9 mouse cellular contexts compared by ENCODE assay signal in genomic region chr7:128622266-128622961, GRCm38 (mm10). TPM values are rescaled to one million over a fixed set of nuclear protein-coding genes. Genes with fewer than 3 reads are reported as not detected.
DNase-seq lines count a peak whose midpoint lies in the region; ATAC-seq and TF ChIP-seq lines count a peak whose summit lies in the region.
"Had no signal": no experiment of that assay in that cellular context is flagged by ENCODE, and none has a peak within 500 bp of the region (broad histone marks: within the 10 kb centered on the region; RNA-seq: fewer than 3 reads in every experiment).

No protein-coding gene starts in this region.

- no peak overlapping the region for H3K9ac ChIP-seq in CH12.LX (ENCODE audit: insufficient read depth, low read depth)
- H3K9ac ChIP-seq in heart, embryonic 13.5 days: 0 out of 2 replicates have a peak overlapping the region, but pooled peaks have one; percentile 24
- H3K9ac ChIP-seq: liver, embryonic 14.5 days had no signal

- no peak for TF ChIP-seq RAD21 in CH12.LX (IDR thresholded peaks at IDR 0.05; ENCODE audit: low read depth, low read length)

- ATAC-seq in heart, embryonic 13.5 days (ENCODE audit: extremely low read depth, insufficient number of reproducible peaks, low FRiP score, low TSS enrichment): no peak; the same call in 1 of the 2 replicates

- H3K9me3 ChIP-seq in CH12.LX (replicated peaks; ENCODE audit: low read length): peaks cover 18% of the 10 kb centered on the region
- no peaks in the 10 kb centered on the region for H3K9me3 ChIP-seq in heart, embryonic 13.5 days
- no peaks in the 10 kb centered on the region for H3K9me3 ChIP-seq in midbrain, embryonic 10.5 days (replicated peaks)

- H3K79me2 ChIP-seq in CH12.LX (replicated peaks; ENCODE audit: control insufficient read depth, extremely low read depth, insufficient read depth, poor library complexity, severe bottlenecking): no peaks in the 10 kb centered on the region

- DNase-seq in layer of hippocampus, adult 18-20 months (ENCODE audit: low spot score in 2 of 2): peak; percentile 43 to 81
- DNase-seq in layer of hippocampus, postnatal 10 days (ENCODE audit: low spot score in 2 of 2): no peak
- DNase-seq in CH12.LX (ENCODE audit: extremely low read depth): peak; percentile 66
- DNase-seq in cerebellum, adult 2 months: peak; percentile 56 to 91
- peak; percentile 48 for DNase-seq in lung, postnatal 10 days
- no peak for DNase-seq in midbrain, embryonic 10.5 days (ENCODE audit: low spot score)
- no peak for DNase-seq in ovary, postnatal 36 days (ENCODE audit: low spot score)

- 33% methylated on average over 7 of the region's 7 CpGs for WGBS in cerebellum, adult 2 months
- WGBS in heart, embryonic 13.5 days: 47% methylated on average over 7 of the region's 7 CpGs
- WGBS in midbrain, embryonic 10.5 days: 67% methylated on average over 7 of the region's 7 CpGs

- H3K36me3 ChIP-seq in CH12.LX (replicated peaks in 1 of 2; ENCODE audit: control insufficient read depth in 1 of 2, insufficient read depth in 1 of 2, low read length in 1 of 2): peaks cover 0 to 2% of the 10 kb centered on the region in 2 experiments
- no peaks in the 10 kb centered on the region for H3K36me3 ChIP-seq in heart, embryonic 13.5 days
- no peaks in the 10 kb centered on the region for H3K36me3 ChIP-seq in midbrain, embryonic 10.5 days

- H3K27me3 ChIP-seq in CH12.LX (replicated peaks): no peaks in the 10 kb centered on the region
- H3K27me3 ChIP-seq in cerebellum, adult 2 months (ENCODE audit: control insufficient read depth, insufficient read depth, low read length): no peaks in the 10 kb centered on the region
- no peaks in the 10 kb centered on the region for H3K27me3 ChIP-seq in heart, embryonic 13.5 days (replicated peaks)
- no peaks in the 10 kb centered on the region for H3K27me3 ChIP-seq in midbrain, embryonic 10.5 days (ENCODE audit: low read depth, poor library complexity, severe bottlenecking)

- no peak for TF ChIP-seq CTCF in CH12.LX (conservative IDR thresholded peaks at IDR 0.05 in 1 of 2, IDR thresholded peaks at IDR 0.05 in 1 of 2; ENCODE audit: low read depth in 2 of 2, low read length in 2 of 2)
- no peak for TF ChIP-seq CTCF in cerebellum, adult 2 months (IDR thresholded peaks at IDR 0.05; ENCODE audit: borderline replicate concordance, insufficient read depth, low read depth, low read length)

- H3K4me2 ChIP-seq in CH12.LX (ENCODE audit: insufficient read depth, low read depth, poor library complexity, severe bottlenecking): no peak overlapping the region
- peak overlapping the region; percentile 34 for H3K4me2 ChIP-seq in heart, embryonic 13.5 days

- no peak; the same call in 1 of the 2 replicates for TF ChIP-seq EP300 in CH12.LX (IDR thresholded peaks at IDR 0.05; ENCODE audit: low read length)

- 0 out of 4 replicates have a peak, but pooled peaks cover 0 to 3% of the 10 kb centered on the region in 2 experiments for H3K4me1 ChIP-seq in CH12.LX (ENCODE audit: control insufficient read depth in 1 of 2, insufficient read depth in 2 of 2)
- H3K4me1 ChIP-seq in cerebellum, adult 2 months (ENCODE audit: control insufficient read depth, insufficient read depth, low read length): peaks cover 18% of the 10 kb centered on the region
- peaks cover 24% of the 10 kb centered on the region for H3K4me1 ChIP-seq in heart, embryonic 13.5 days
- H3K4me1 ChIP-seq in midbrain, embryonic 10.5 days: peaks cover 11% of the 10 kb centered on the region

- TF ChIP-seq POLR2A in CH12.LX (IDR thresholded peaks at IDR 0.05; ENCODE audit: low read depth, low read length): no peak
- no peak for TF ChIP-seq POLR2A in cerebellum, adult 2 months (IDR thresholded peaks at IDR 0.05; ENCODE audit: borderline replicate concordance, insufficient read depth, low read length)

- no peak overlapping the region for H3K4me3 ChIP-seq in CH12.LX (replicated peaks in 1 of 3; ENCODE audit: low read depth in 2 of 3, low read length in 2 of 3, poor library complexity in 1 of 3)
- H3K4me3 ChIP-seq in cerebellum, adult 2 months (replicated peaks; ENCODE audit: insufficient read depth, low read depth, low read length): no peak overlapping the region
- H3K4me3 ChIP-seq in heart, embryonic 13.5 days: no peak overlapping the region
- H3K4me3 ChIP-seq in midbrain, embryonic 10.5 days: no peak overlapping the region

- in situ Hi-C loops in CH12.LX (cut with MboI; ENCODE audit: low pct_ligation_motif_present, low pct_unique_long_range_greater_than_20kb, low sequenced_read_pairs): no loop called here

- H3K27ac ChIP-seq in CH12.LX (ENCODE audit: insufficient read depth, low read depth): no peak overlapping the region
- H3K27ac ChIP-seq in cerebellum, adult 2 months (ENCODE audit: insufficient read depth, low read length): peak overlapping the region; percentile 81; the same call in 1 of the 2 replicates
- H3K27ac ChIP-seq in heart, embryonic 13.5 days (replicated peaks): peak overlapping the region; percentile 71
- no peak overlapping the region for H3K27ac ChIP-seq in midbrain, embryonic 10.5 days (replicated peaks)
- H3K27ac ChIP-seq: liver, embryonic 14.5 days had no signal

- dilution Hi-C loops in CH12.LX (cut with MboI; ENCODE audit: extremely low pct_ligation_motif_present, extremely low pct_unique_long_range_greater_than_20kb, low sequenced_read_pairs): no loop called here

TF ChIP-seq in CH12.LX, 34 proteins besides CTCF, POLR2A, EP300 and RAD21:
- TF ChIP-seq JUND (conservative IDR thresholded peaks at IDR 0.05; ENCODE audit: low read depth, low read length) (no peak), IRF4 (IDR thresholded peaks at IDR 0.05; ENCODE audit: low read depth, low read length) (peak; percentile 43; the same call in 1 of the 2 replicates), ETS1 (conservative IDR thresholded peaks at IDR 0.05; ENCODE audit: low read depth, low read length) (no peak), MYC (IDR thresholded peaks at IDR 0.05; ENCODE audit: low read depth, low read length) (no peak), BHLHE40 (IDR thresholded peaks at IDR 0.05; ENCODE audit: low read depth, low read length) (0 out of 2 replicates have a peak, but pooled peaks have one; percentile 5), NRF1 (IDR thresholded peaks at IDR 0.05; ENCODE audit: low read depth, low read length) (no peak), USF2 (conservative IDR thresholded peaks at IDR 0.05; ENCODE audit: low read depth, low read length) (no peak), UBTF (IDR thresholded peaks at IDR 0.05; ENCODE audit: low read depth, low read length) (no peak), MAX (IDR thresholded peaks at IDR 0.05; ENCODE audit: low read length) (no peak), MAZ (IDR thresholded peaks at IDR 0.05; ENCODE audit: low read depth, low read length) (no peak), KAT2A (IDR thresholded peaks at IDR 0.05; ENCODE audit: insufficient replicate concordance, low read length) (no peak), ZNF384 (IDR thresholded peaks at IDR 0.05; ENCODE audit: low read depth, low read length) (no peak), MAFK (IDR thresholded peaks at IDR 0.05; ENCODE audit: insufficient replicate concordance, low read length) (no peak), E2F4 (IDR thresholded peaks at IDR 0.05; ENCODE audit: insufficient replicate concordance, low read depth, low read length) (no peak), USF1 (IDR thresholded peaks at IDR 0.05; ENCODE audit: low read depth, low read length) (no peak)

RNA-seq across cellular contexts. Expression of gene Inpp5f, which starts 11.3 kb away (rescaled TPM):
- 100 to 1,000 TPM; 107 to 113 TPM for total RNA-seq in layer of hippocampus, adult 18-20 months (2021)
- 100 to 1,000 TPM; 382 to 384 TPM for total RNA-seq in layer of hippocampus, postnatal 10 days (2021)
- total RNA-seq in CH12.LX (2012; rRNA removed) (3.5 and 4.0 TPM in 2 replicates), CH12.LX (2014; rRNA removed) (5.5 and 7.3 TPM in 2 replicates)
- 5.7 and 6.2 TPM in 2 replicates for polyA plus RNA-seq in CH12.LX (2012; ENCODE audit: insufficient read length, low read depth)
- 101 and 104 TPM in 2 replicates for polyA plus RNA-seq in cerebellum, adult 2 months (2012; rRNA removed)
- 10.0 and 11.7 TPM in 2 replicates for polyA plus RNA-seq in heart, embryonic 13.5 days (2015; fragmentation: Nextera tagmentation; extraction: Ambion mirVana)
- 45.2 and 70.8 TPM in 2 replicates for polyA plus RNA-seq in midbrain, embryonic 10.5 days (2016; fragmentation: Nextera tagmentation; extraction: Ambion mirVana)

Comparison
In these comparisons a context has a peak if more than half of its experiments do, and no peak if none do; other contexts are left out.
1. DNase-seq: peak in layer of hippocampus, adult 18-20 months (2 of 2), CH12.LX (single experiment), cerebellum, adult 2 months (2 of 2) and lung, postnatal 10 days (single experiment); none in layer of hippocampus, postnatal 10 days (0 of 2), midbrain, embryonic 10.5 days (single experiment) and ovary, postnatal 36 days (single experiment).
2. H3K27ac ChIP-seq: peak in cerebellum, adult 2 months (single experiment) and heart, embryonic 13.5 days (single experiment); none in CH12.LX (single experiment) and midbrain, embryonic 10.5 days (single experiment).